Mouse (Mus musculus): ENCODE results near the gene Rapgef1. TPM values are rescaled to one million over a fixed set of nuclear protein-coding genes. Genes with fewer than 3 reads are reported as not detected.

Rapgef1 gene
- polyA plus RNA-seq, 1 experiment from 2014 or later, result 19.9 TPM

- DNase-seq (ENCODE audit: low spot score) (no peak), ATAC-seq (ENCODE audit: low FRiP score) (no peak)
- Histone ChIP-seq H3K36me3 (replicated peaks; ENCODE audit: control insufficient read depth, insufficient read depth) (no peaks in the 10 kb centered on the region), H3K4me3 (replicated peaks; ENCODE audit: low read length) (no peak overlapping the region), H3K27ac (no peak overlapping the region), H3K9me3 (ENCODE audit: control insufficient read depth, low read length) (no peaks in the 10 kb centered on the region), H3K9ac (no peak overlapping the region), H3K4me2 (replicated peaks) (no peak overlapping the region), H3K4me1 (replicated peaks; ENCODE audit: control insufficient read depth, insufficient read depth, low read length) (peaks cover 12% of the 10 kb centered on the region; the same call in 1 of the 2 replicates), H3K27me3 (ENCODE audit: control insufficient read depth, insufficient read depth, low read length) (no peaks in the 10 kb centered on the region)
Observed at GRCm38 (mm10) chr2:29637528-29637927, 18.0 kb downstream of the Rapgef1 start.

GRCm38 (mm10) chr2:29639377-29639776, 19.9 kb downstream of the Rapgef1 start:
- WGBS, result 83% methylated on average over 1 of the region's 1 CpGs
- no peak for ATAC-seq (ENCODE audit: low FRiP score)

GRCm38 (mm10) chr2:29639953-29640743, 20.6 kb downstream of the Rapgef1 start:
- Histone ChIP-seq H3K36me3 (replicated peaks; ENCODE audit: control insufficient read depth, insufficient read depth) (no peaks in the 10 kb centered on the region), H3K27ac (no peak overlapping the region), H3K9me3 (ENCODE audit: control insufficient read depth, low read length) (no peaks in the 10 kb centered on the region), H3K4me2 (replicated peaks) (no peak overlapping the region), H3K4me1 (replicated peaks; ENCODE audit: control insufficient read depth, insufficient read depth, low read length) (no peaks in the 10 kb centered on the region), H3K9ac (no peak overlapping the region), H3K27me3 (ENCODE audit: control insufficient read depth, insufficient read depth, low read length) (no peaks in the 10 kb centered on the region), H3K4me3 (replicated peaks; ENCODE audit: low read length) (no peak overlapping the region)
- 92% methylated on average over 5 of the region's 5 CpGs for WGBS
- DNase-seq (ENCODE audit: low spot score) (no peak), ATAC-seq (ENCODE audit: low FRiP score) (no peak)

More at GRCm38 (mm10) chr2:29639377-29639776, 19.9 kb downstream of the Rapgef1 start:
- Histone ChIP-seq H3K9ac (no peak overlapping the region), H3K27ac (no peak overlapping the region), H3K4me1 (replicated peaks; ENCODE audit: control insufficient read depth, insufficient read depth, low read length) (peaks cover 4% of the 10 kb centered on the region; the same call in 1 of the 2 replicates), H3K36me3 (replicated peaks; ENCODE audit: control insufficient read depth, insufficient read depth) (no peaks in the 10 kb centered on the region), H3K4me3 (replicated peaks; ENCODE audit: low read length) (no peak overlapping the region), H3K27me3 (ENCODE audit: control insufficient read depth, insufficient read depth, low read length) (no peaks in the 10 kb centered on the region), H3K9me3 (ENCODE audit: control insufficient read depth, low read length) (no peaks in the 10 kb centered on the region), H3K4me2 (replicated peaks) (no peak overlapping the region)
- DNase-seq (ENCODE audit: low spot score), result no peak

DNA sequence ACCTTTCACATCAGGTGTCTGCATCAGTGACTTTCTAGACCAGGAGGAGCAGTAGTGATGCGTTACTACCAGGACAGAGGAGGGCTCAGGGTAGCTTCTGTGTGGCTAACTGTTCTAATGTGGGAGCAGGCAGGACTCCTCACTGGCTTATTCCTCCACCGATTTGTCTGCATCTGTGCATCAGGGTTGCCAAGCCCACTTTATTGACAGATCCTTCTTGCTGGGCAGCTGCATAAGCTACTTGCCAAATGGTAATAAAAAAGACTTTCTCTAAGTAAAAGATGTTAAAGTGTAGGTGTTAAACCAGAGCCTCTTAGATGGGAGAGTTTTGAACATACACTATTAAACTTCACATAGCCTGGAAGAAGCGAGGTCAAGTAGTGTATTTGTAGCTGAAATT, 22.2 kb downstream of the Rapgef1 start:
- no peak overlapping the region for H3K4me2 ChIP-seq (replicated peaks)
- 92% methylated on average over 3 of the region's 3 CpGs for WGBS
- H3K9ac ChIP-seq, result no peak overlapping the region
- H3K4me3 ChIP-seq (replicated peaks; ENCODE audit: low read length), result no peak overlapping the region
- DNase-seq (ENCODE audit: low spot score) (no peak), ATAC-seq (ENCODE audit: low FRiP score) (no peak)
- H3K27ac ChIP-seq, result no peak overlapping the region
- H3K9me3 ChIP-seq (ENCODE audit: control insufficient read depth, low read length), result no peaks in the 10 kb centered on the region
- no peaks in the 10 kb centered on the region for H3K36me3 ChIP-seq (replicated peaks; ENCODE audit: control insufficient read depth, insufficient read depth)
- no peaks in the 10 kb centered on the region; the same call in 1 of the 2 replicates for H3K4me1 ChIP-seq (replicated peaks; ENCODE audit: control insufficient read depth, insufficient read depth, low read length)
- H3K27me3 ChIP-seq (ENCODE audit: control insufficient read depth, insufficient read depth, low read length), result no peaks in the 10 kb centered on the region

DNA sequence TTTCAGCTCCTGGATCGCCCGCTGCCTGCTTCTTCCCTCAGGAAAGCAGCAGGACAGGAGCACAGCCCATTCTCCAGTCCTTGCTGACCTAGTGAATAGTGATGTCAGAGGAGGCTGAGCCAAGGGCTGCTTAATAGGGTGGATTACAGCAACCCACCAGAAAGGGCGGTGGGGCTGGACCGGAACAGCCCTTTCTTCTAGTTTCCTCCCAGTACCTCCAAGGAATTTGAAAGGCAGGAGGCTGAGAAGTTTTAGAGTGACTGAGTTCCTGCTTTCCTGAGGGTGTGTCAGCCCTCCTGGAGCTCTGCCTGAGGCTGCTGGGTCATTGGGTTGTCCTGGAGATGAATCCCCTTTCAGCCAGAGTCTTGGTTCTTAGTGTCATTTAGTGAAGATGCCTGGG, 23.9 kb downstream of the Rapgef1 start:
- H3K4me2 ChIP-seq (replicated peaks), result no peak overlapping the region
- no peaks in the 10 kb centered on the region for H3K36me3 ChIP-seq (replicated peaks; ENCODE audit: control insufficient read depth, insufficient read depth)
- H3K4me1 ChIP-seq (replicated peaks; ENCODE audit: control insufficient read depth, insufficient read depth, low read length), result peaks cover 5% of the 10 kb centered on the region; the same call in 1 of the 2 replicates
- ATAC-seq (ENCODE audit: low FRiP score) (no peak), DNase-seq (ENCODE audit: low spot score) (no peak)
- no peak overlapping the region for H3K4me3 ChIP-seq (replicated peaks; ENCODE audit: low read length)
- no peaks in the 10 kb centered on the region for H3K9me3 ChIP-seq (ENCODE audit: control insufficient read depth, low read length)
- WGBS, result 59% methylated on average over 4 of the region's 4 CpGs
- no peak overlapping the region for H3K9ac ChIP-seq
- H3K27me3 ChIP-seq (ENCODE audit: control insufficient read depth, insufficient read depth, low read length), result no peaks in the 10 kb centered on the region
- H3K27ac ChIP-seq, result no peak overlapping the region

GRCm38 (mm10) chr2:29645071-29645628, 25.6 kb downstream of the Rapgef1 start:
- Histone ChIP-seq H3K4me2 (replicated peaks) (no peak overlapping the region), H3K4me1 (replicated peaks; ENCODE audit: control insufficient read depth, insufficient read depth, low read length) (peaks cover 5% of the 10 kb centered on the region; the same call in 1 of the 2 replicates), H3K4me3 (replicated peaks; ENCODE audit: low read length) (no peak overlapping the region), H3K27ac (no peak overlapping the region), H3K9ac (no peak overlapping the region), H3K27me3 (ENCODE audit: control insufficient read depth, insufficient read depth, low read length) (no peaks in the 10 kb centered on the region), H3K36me3 (replicated peaks; ENCODE audit: control insufficient read depth, insufficient read depth) (no peaks in the 10 kb centered on the region), H3K9me3 (ENCODE audit: control insufficient read depth, low read length) (no peaks in the 10 kb centered on the region)
- ATAC-seq (ENCODE audit: low FRiP score) (no peak), DNase-seq (ENCODE audit: low spot score) (no peak)
- 80% methylated on average over 4 of the region's 4 CpGs for WGBS

GRCm38 (mm10) chr2:29646613-29647012, 27.1 kb downstream of the Rapgef1 start:
- H3K4me1 ChIP-seq (replicated peaks; ENCODE audit: control insufficient read depth, insufficient read depth, low read length), result peaks cover 5% of the 10 kb centered on the region; the same call in 1 of the 2 replicates
- no peaks in the 10 kb centered on the region for H3K36me3 ChIP-seq (replicated peaks; ENCODE audit: control insufficient read depth, insufficient read depth)
- ATAC-seq (ENCODE audit: low FRiP score) (no peak), DNase-seq (ENCODE audit: low spot score) (no peak)
- H3K27me3 ChIP-seq (ENCODE audit: control insufficient read depth, insufficient read depth, low read length), result no peaks in the 10 kb centered on the region
- 79% methylated on average over 3 of the region's 3 CpGs for WGBS
- H3K9me3 ChIP-seq (ENCODE audit: control insufficient read depth, low read length), result no peaks in the 10 kb centered on the region
- H3K4me3 ChIP-seq (replicated peaks; ENCODE audit: low read length), result no peak overlapping the region
- H3K9ac ChIP-seq, result no peak overlapping the region
- H3K27ac ChIP-seq, result no peak overlapping the region
- H3K4me2 ChIP-seq (replicated peaks), result no peak overlapping the region

GRCm38 (mm10) chr2:29647162-29647561, 27.6 kb downstream of the Rapgef1 start:
- H3K9me3 ChIP-seq (ENCODE audit: control insufficient read depth, low read length), result no peaks in the 10 kb centered on the region
- no peak overlapping the region for H3K4me2 ChIP-seq (replicated peaks)
- H3K27me3 ChIP-seq (ENCODE audit: control insufficient read depth, insufficient read depth, low read length), result no peaks in the 10 kb centered on the region
- peaks cover 5% of the 10 kb centered on the region; the same call in 1 of the 2 replicates for H3K4me1 ChIP-seq (replicated peaks; ENCODE audit: control insufficient read depth, insufficient read depth, low read length)
- DNase-seq (ENCODE audit: low spot score), result no peak
- no peak overlapping the region for H3K27ac ChIP-seq
- H3K4me3 ChIP-seq (replicated peaks; ENCODE audit: low read length), result no peak overlapping the region
- ATAC-seq (ENCODE audit: low FRiP score), result no peak
- no peaks in the 10 kb centered on the region for H3K36me3 ChIP-seq (replicated peaks; ENCODE audit: control insufficient read depth, insufficient read depth)
- 87% methylated on average over 4 of the region's 4 CpGs for WGBS
- H3K9ac ChIP-seq, result no peak overlapping the region

DNA sequence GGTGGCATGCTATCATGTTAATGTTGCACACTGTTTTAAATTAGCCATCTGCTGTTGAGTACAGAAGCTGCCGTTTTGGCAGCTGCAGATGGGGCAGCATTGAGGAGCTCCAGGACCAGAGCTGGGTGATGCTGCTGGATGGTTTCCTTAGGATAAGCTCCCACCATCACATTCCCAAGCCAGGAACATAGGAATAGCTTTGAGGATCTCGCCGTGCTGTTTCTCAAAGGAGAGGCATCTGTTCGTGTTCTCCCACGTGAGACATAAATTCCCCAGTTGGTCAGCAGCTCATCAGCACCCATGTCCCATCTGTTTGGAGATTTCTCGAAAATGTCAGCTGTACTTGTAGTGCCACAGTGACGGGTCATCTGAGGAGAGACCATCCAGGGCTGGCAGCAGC, 28.3 kb downstream of the Rapgef1 start:
- WGBS, result 74% methylated on average over 7 of the region's 7 CpGs
- Histone ChIP-seq H3K9ac (no peak overlapping the region), H3K4me1 (replicated peaks; ENCODE audit: control insufficient read depth, insufficient read depth, low read length) (peaks cover 7% of the 10 kb centered on the region; the same call in 1 of the 2 replicates), H3K4me3 (replicated peaks; ENCODE audit: low read length) (no peak overlapping the region), H3K27me3 (ENCODE audit: control insufficient read depth, insufficient read depth, low read length) (no peaks in the 10 kb centered on the region), H3K9me3 (ENCODE audit: control insufficient read depth, low read length) (no peaks in the 10 kb centered on the region), H3K4me2 (replicated peaks) (no peak overlapping the region), H3K27ac (no peak overlapping the region), H3K36me3 (replicated peaks; ENCODE audit: control insufficient read depth, insufficient read depth) (no peaks in the 10 kb centered on the region)
- DNase-seq (ENCODE audit: low spot score), result no peak
- ATAC-seq (ENCODE audit: low FRiP score), result no peak
